Mouse (Mus musculus) MEL (cell line): ENCODE data around the gene Olfr1148. TPM values are rescaled to one million over a fixed set of nuclear protein-coding genes. Genes with fewer than 3 reads are reported as not detected.

Source experiments
- DNase-seq: peaks from one replicate; pipeline ENCODE4 v3.0.0; 2011; ENCODE audit warnings: low read depth, low spot score
- H3K27ac ChIP-seq: 2 replicates; pipeline ENCODE4 v1.5.1; 2012; ENCODE audit warnings: low read depth, mild to moderate bottlenecking, control low read depth, low read length, moderate library complexity; ENCODE audit not compliant: control insufficient read depth
- H3K27me3 ChIP-seq, 2 experiments: fragments of 150-350 bp in 1 of 2; sonication (generic) in 1 of 2; 2 replicates each; pipeline ENCODE4 v1.6.1; 2012; ENCODE audit warnings: low read length in 2 of 2, mild to moderate bottlenecking in 2 of 2, improper control_type of control experiment in 1 of 2, moderate library complexity in 1 of 2; ENCODE audit not compliant: insufficient read depth in 2 of 2, control insufficient read depth in 1 of 2
- H3K36me3 ChIP-seq, 2 experiments: 2 replicates each; pipeline ENCODE4 v1.6.1; 2012 to 2014; ENCODE audit warnings: low read length in 2 of 2, improper control_type of control experiment in 1 of 2, inconsistent platforms in 1 of 2, mild to moderate bottlenecking in 1 of 2; ENCODE audit not compliant: insufficient read depth in 2 of 2, control insufficient read depth in 1 of 2
- H3K4me1 ChIP-seq, 2 experiments: fragments of 150-350 bp in 1 of 2; sonication (generic) in 1 of 2; 2 replicates each; pipeline ENCODE4 v1.6.1; 2012; ENCODE audit warnings: low read length in 2 of 2, improper control_type of control experiment in 1 of 2, mild to moderate bottlenecking in 1 of 2; ENCODE audit not compliant: insufficient read depth in 2 of 2, control insufficient read depth in 1 of 2
- H3K4me3 ChIP-seq, 2 experiments: fragments of 150-350 bp in 1 of 2; sonication (generic) in 1 of 2; 2 replicates each; pipeline ENCODE4 v1.5.1; 2012; ENCODE audit warnings: low read depth in 2 of 2, low read length in 2 of 2, mild to moderate bottlenecking in 2 of 2, moderate library complexity in 2 of 2, control low read depth in 1 of 2, improper control_type of control experiment in 1 of 2; ENCODE audit not compliant: control insufficient read depth in 1 of 2, insufficient read depth in 1 of 2
- H3K79me2 ChIP-seq: 2 replicates; pipeline ENCODE4 v1.6.1; 2012; ENCODE audit warnings: mild to moderate bottlenecking, low read length, moderate library complexity; ENCODE audit not compliant: control insufficient read depth, poor library complexity, insufficient read depth
- H3K9ac ChIP-seq: 2 replicates; pipeline ENCODE4 v1.6.1; 2012; ENCODE audit warnings: low read depth, mild to moderate bottlenecking, control low read depth, low read length, moderate library complexity; ENCODE audit not compliant: control insufficient read depth, poor library complexity, severe bottlenecking
- H3K9me3 ChIP-seq: fragments of 150-350 bp; sonication (generic); replicated peaks from 2 replicates; pipeline ENCODE4 v1.6.1; 2012; ENCODE audit warnings: mild to moderate bottlenecking, low read length, improper control_type of control experiment, moderate library complexity; ENCODE audit not compliant: insufficient read depth
- CHD1 ChIP-seq: IDR thresholded peaks from 2 replicates; pipeline ENCODE4 v1.6.1; 2012; ENCODE audit warnings: low read depth, mild to moderate bottlenecking, inconsistent platforms, low read length, improper control_type of control experiment
- E2F4 ChIP-seq: IDR thresholded peaks from 2 replicates; pipeline ENCODE4 v1.6.1; 2011; ENCODE audit warnings: low read depth, low read length, improper control_type of control experiment, borderline replicate concordance
- ELF1 ChIP-seq: IDR thresholded peaks from 2 replicates; pipeline ENCODE4 v1.6.1; 2014; ENCODE audit warnings: low read depth, mild to moderate bottlenecking, inconsistent platforms, low read length, improper control_type of control experiment, moderate library complexity
- HCFC1 ChIP-seq: IDR thresholded peaks from 2 replicates; pipeline ENCODE4 v1.6.1; 2012; ENCODE audit warnings: low read depth, mild to moderate bottlenecking, inconsistent platforms, low read length, improper control_type of control experiment, moderate library complexity
- JUND ChIP-seq: IDR thresholded peaks from 2 replicates; pipeline ENCODE4 v1.6.1; 2011; ENCODE audit warnings: low read depth, mild to moderate bottlenecking, improper control_type of control experiment, low read length
- KAT2A ChIP-seq: conservative IDR thresholded peaks from 2 replicates; pipeline ENCODE4 v1.6.1; 2012; ENCODE audit warnings: low read depth, low read length, improper control_type of control experiment, inconsistent platforms
- MAFK ChIP-seq: IDR thresholded peaks from 2 replicates; pipeline ENCODE4 v1.6.1; 2011; ENCODE audit warnings: low read depth, mild to moderate bottlenecking, low read length, improper control_type of control experiment, borderline replicate concordance
- MAZ ChIP-seq: IDR thresholded peaks from 2 replicates; pipeline ENCODE4 v1.6.1; 2012; ENCODE audit warnings: low read depth, mild to moderate bottlenecking, inconsistent platforms, low read length, improper control_type of control experiment
- MXI1 ChIP-seq: IDR thresholded peaks from 2 replicates; pipeline ENCODE4 v1.6.1; 2011; ENCODE audit warnings: mild to moderate bottlenecking, low read depth, low read length, improper control_type of control experiment
- MYB ChIP-seq: IDR thresholded peaks from 2 replicates; pipeline ENCODE4 v1.6.1; 2011; ENCODE audit warnings: mild to moderate bottlenecking, low read depth, low read length, improper control_type of control experiment
- MYC ChIP-seq: IDR thresholded peaks from 2 replicates; pipeline ENCODE4 v1.6.1; 2011; ENCODE audit warnings: low read depth, mild to moderate bottlenecking, low read length, improper control_type of control experiment, moderate library complexity
- NELFE ChIP-seq: IDR thresholded peaks from 2 replicates; pipeline ENCODE4 v1.6.1; 2011; ENCODE audit warnings: low read depth, low read length, improper control_type of control experiment
- RCOR1 ChIP-seq: IDR thresholded peaks from 2 replicates; pipeline ENCODE4 v1.6.1; 2012; ENCODE audit warnings: low read depth, mild to moderate bottlenecking, inconsistent platforms, low read length, improper control_type of control experiment
- SIN3A ChIP-seq: IDR thresholded peaks from 2 replicates; pipeline ENCODE4 v1.6.1; 2012; ENCODE audit warnings: low read length, improper control_type of control experiment, inconsistent platforms
- SMC3 ChIP-seq: IDR thresholded peaks from 2 replicates; pipeline ENCODE4 v1.6.1; 2011; ENCODE audit warnings: low read depth, low read length, improper control_type of control experiment
- TAL1 ChIP-seq: IDR thresholded peaks from 2 replicates; pipeline ENCODE4 v1.6.1; 2012; ENCODE audit warnings: mild to moderate bottlenecking, inconsistent platforms, low read length, moderate library complexity, mixed read lengths
- USF1 ChIP-seq: IDR thresholded peaks from 2 replicates; pipeline ENCODE4 v1.6.1; 2014; ENCODE audit warnings: low read depth, mild to moderate bottlenecking, inconsistent platforms, low read length, improper control_type of control experiment, moderate library complexity
- ZKSCAN1 ChIP-seq: IDR thresholded peaks from 2 replicates; pipeline ENCODE4 v1.6.1; 2012; ENCODE audit warnings: low read depth, mild to moderate bottlenecking, inconsistent platforms, low read length, improper control_type of control experiment, moderate library complexity
- ZMIZ1 ChIP-seq: IDR thresholded peaks from 2 replicates; pipeline ENCODE4 v1.6.1; 2012; ENCODE audit warnings: low read depth, mild to moderate bottlenecking, inconsistent platforms, low read length, improper control_type of control experiment, moderate library complexity
- ZNF384 ChIP-seq: IDR thresholded peaks from 2 replicates; pipeline ENCODE4 v1.6.1; 2012; ENCODE audit warnings: low read depth, mild to moderate bottlenecking, inconsistent platforms, low read length, improper control_type of control experiment
- polyA plus RNA-seq, 2 experiments: library from polyadenylated mRNA; stranded (reverse) in 1 of 2; unstranded in 1 of 2; fragments of >175 nt in 1 of 2; fragments of >200 nt in 1 of 2; gene quantifications; 2 replicates each; pipeline versions ENCODE4 v1.2.1 to v1.2.4; 2012; ENCODE audit warnings: low replicate concordance in 2 of 2, low read depth in 1 of 2; ENCODE audit not compliant: insufficient read length in 2 of 2, insufficient read depth in 1 of 2, missing spikeins in 1 of 2
- total RNA-seq: library from RNA; depleted of rRNA; stranded (reverse); fragments of 300-350 nt; gene quantifications from 2 replicates; pipeline ENCODE4 v1.2.3, GENCODE M21; 2012; rRNA removed

Olfr1148 gene
- total and polyA plus RNA-seq, 3 experiments = not detected

- Histone ChIP-seq H3K9ac (no peak within 1 kb of the TSS), H3K27ac (no peak within 1 kb of the TSS), H3K27me3 (no peaks in the 10 kb centered on the region), H3K79me2 (no peaks in the 10 kb centered on the region), H3K4me3 (no peak within 1 kb of the TSS), H3K36me3 (no peaks in the 10 kb centered on the region), H3K9me3 (no peaks in the 10 kb centered on the region), H3K4me1 (no peaks in the 10 kb centered on the region)
- TF ChIP-seq HCFC1 = no peak
- no peak for DNase-seq
Observed at GRCm38 (mm10) chr2:87855562-87855961, 25.2 kb downstream of the Olfr1148 start, which contains the start of gene Olfr1151. Olfr1151 (plus strand) TSS chr2:87855862.

- Histone ChIP-seq H3K9me3 (no peaks in the 10 kb centered on the region), H3K27me3 (no peaks in the 10 kb centered on the region), H3K36me3 (no peaks in the 10 kb centered on the region), H3K4me3 (no peak within 1 kb of the TSS), H3K9ac (no peak within 1 kb of the TSS), H3K27ac (no peak within 1 kb of the TSS), H3K79me2 (no peaks in the 10 kb centered on the region), H3K4me1 (no peaks in the 10 kb centered on the region)
- DNase-seq = no peak
- TF ChIP-seq MYC = no peak
- TF ChIP-seq KAT2A = no peak
- TF ChIP-seq ZNF384 = no peak
- TF ChIP-seq ZKSCAN1 = no peak
- no peak for TF ChIP-seq ELF1
- TF ChIP-seq MAZ = no peak
- no peak for TF ChIP-seq TAL1
- no peak for TF ChIP-seq MAFK
- TF ChIP-seq NELFE = no peak
- no peak for TF ChIP-seq CHD1
- no peak for TF ChIP-seq JUND
- no peak for TF ChIP-seq SMC3
- no peak for TF ChIP-seq MYB
- no peak for TF ChIP-seq USF1
- no peak for TF ChIP-seq SIN3A
- TF ChIP-seq ZMIZ1 = no peak
- TF ChIP-seq E2F4 = no peak
- no peak for TF ChIP-seq MXI1
- TF ChIP-seq RCOR1 = no peak
Observed at GRCm38 (mm10) chr2:87866192-87866591, 35.9 kb downstream of the Olfr1148 start, which contains the start of gene Olfr1152. Olfr1152 (plus strand) TSS chr2:87866492.

Other genes with a start within 250 kb of the Olfr1148 start
- gene Olfr1130, start 224.3 kb upstream of the Olfr1148 start, total RNA-seq = not detected in 2 replicates
- gene Olfr1130, start 224.3 kb upstream of the Olfr1148 start, polyA plus RNA-seq = not detected
- not detected in 2 replicates for gene Olfr1131, start 203.4 kb upstream of the Olfr1148 start, total RNA-seq
- not detected for gene Olfr1131, start 203.4 kb upstream of the Olfr1148 start, polyA plus RNA-seq
- gene Olfr1132, start 193.0 kb upstream of the Olfr1148 start, total RNA-seq = not detected in 2 replicates
- gene Olfr1132, start 193.0 kb upstream of the Olfr1148 start, polyA plus RNA-seq = not detected
- not detected in 2 replicates for gene Olfr1133, start 183.2 kb upstream of the Olfr1148 start, total RNA-seq
- not detected for gene Olfr1133, start 183.2 kb upstream of the Olfr1148 start, polyA plus RNA-seq
- not detected in 2 replicates for gene Olfr1134, start 172.1 kb upstream of the Olfr1148 start, total RNA-seq
- gene Olfr1134, start 172.1 kb upstream of the Olfr1148 start, polyA plus RNA-seq = not detected
- gene Olfr1135, start 156.9 kb upstream of the Olfr1148 start, total RNA-seq = not detected in 2 replicates
- gene Olfr1135, start 156.9 kb upstream of the Olfr1148 start, polyA plus RNA-seq = not detected
- gene Olfr1136, start 136.6 kb upstream of the Olfr1148 start, total RNA-seq = not detected in 2 replicates
- gene Olfr1136, start 136.6 kb upstream of the Olfr1148 start, polyA plus RNA-seq = not detected
- gene Olfr1137, start 117.4 kb upstream of the Olfr1148 start, total RNA-seq = not detected in 2 replicates
- not detected for gene Olfr1137, start 117.4 kb upstream of the Olfr1148 start, polyA plus RNA-seq
- not detected in 2 replicates for gene Olfr1138, start 90.6 kb upstream of the Olfr1148 start, total RNA-seq
- gene Olfr1138, start 90.6 kb upstream of the Olfr1148 start, polyA plus RNA-seq = not detected
- not detected in 2 replicates for gene Olfr1140, start 86.8 kb upstream of the Olfr1148 start, total RNA-seq
- not detected for gene Olfr1140, start 86.8 kb upstream of the Olfr1148 start, polyA plus RNA-seq
- not detected in 2 replicates for gene Olfr1141, start 76.5 kb upstream of the Olfr1148 start, total RNA-seq
- gene Olfr1141, start 76.5 kb upstream of the Olfr1148 start, polyA plus RNA-seq = not detected
- gene Olfr152, start 51.0 kb upstream of the Olfr1148 start, total RNA-seq = not detected in 2 replicates
- gene Olfr152, start 51.0 kb upstream of the Olfr1148 start, polyA plus RNA-seq = not detected
- not detected in 2 replicates for gene Olfr1143, start 29.9 kb upstream of the Olfr1148 start, total RNA-seq
- gene Olfr1143, start 29.9 kb upstream of the Olfr1148 start, polyA plus RNA-seq = not detected
- not detected in 2 replicates for gene Olfr1145, start 20.7 kb upstream of the Olfr1148 start, total RNA-seq
- not detected for gene Olfr1145, start 20.7 kb upstream of the Olfr1148 start, polyA plus RNA-seq
- not detected in 2 replicates for gene Olfr1150-ps1, start 13.5 kb downstream of the Olfr1148 start, total RNA-seq
- not detected for gene Olfr1150-ps1, start 13.5 kb downstream of the Olfr1148 start, polyA plus RNA-seq
- gene Olfr1151, start 25.3 kb downstream of the Olfr1148 start, total RNA-seq = not detected in 2 replicates
- gene Olfr1151, start 25.3 kb downstream of the Olfr1148 start, polyA plus RNA-seq = not detected
- not detected in 2 replicates for gene Olfr1152, start 36.0 kb downstream of the Olfr1148 start, total RNA-seq
- gene Olfr1152, start 36.0 kb downstream of the Olfr1148 start, polyA plus RNA-seq = under 1 TPM in 1 of 2 experiments, not detected in 1; 0.01 TPM
- not detected in 2 replicates for gene Olfr1153, start 64.4 kb downstream of the Olfr1148 start, total RNA-seq
- not detected for gene Olfr1153, start 64.4 kb downstream of the Olfr1148 start, polyA plus RNA-seq
- gene Olfr1154, start 74.6 kb downstream of the Olfr1148 start, total RNA-seq = not detected in 2 replicates
- not detected for gene Olfr1154, start 74.6 kb downstream of the Olfr1148 start, polyA plus RNA-seq
- not detected in 2 replicates for gene Olfr1155, start 114.6 kb downstream of the Olfr1148 start, total RNA-seq
- not detected for gene Olfr1155, start 114.6 kb downstream of the Olfr1148 start, polyA plus RNA-seq
- not detected in 2 replicates for gene Olfr1156, start 122.6 kb downstream of the Olfr1148 start, total RNA-seq
- under 1 TPM in 1 of 2 experiments, not detected in 1; 0.03 TPM for gene Olfr1156, start 122.6 kb downstream of the Olfr1148 start, polyA plus RNA-seq
- gene Olfr1157, start 137.8 kb downstream of the Olfr1148 start, total RNA-seq = not detected in 2 replicates
- gene Olfr1157, start 137.8 kb downstream of the Olfr1148 start, polyA plus RNA-seq = not detected
- gene Olfr74, start 144.1 kb downstream of the Olfr1148 start, total RNA-seq = not detected in 2 replicates
- not detected for gene Olfr74, start 144.1 kb downstream of the Olfr1148 start, polyA plus RNA-seq
- gene Olfr1158, start 159.6 kb downstream of the Olfr1148 start, total RNA-seq = not detected in 2 replicates
- not detected for gene Olfr1158, start 159.6 kb downstream of the Olfr1148 start, polyA plus RNA-seq
- gene Olfr1160, start 177.7 kb downstream of the Olfr1148 start, total RNA-seq = not detected in 2 replicates
- gene Olfr1160, start 177.7 kb downstream of the Olfr1148 start, polyA plus RNA-seq = not detected
- not detected in 2 replicates for gene Olfr1161, start 192.2 kb downstream of the Olfr1148 start, total RNA-seq
- not detected for gene Olfr1161, start 192.2 kb downstream of the Olfr1148 start, polyA plus RNA-seq
- gene Olfr73, start 207.2 kb downstream of the Olfr1148 start, total RNA-seq = not detected in 2 replicates
- gene Olfr73, start 207.2 kb downstream of the Olfr1148 start, polyA plus RNA-seq = not detected
- not detected in 2 replicates for gene Olfr1162, start 220.6 kb downstream of the Olfr1148 start, total RNA-seq
- gene Olfr1162, start 220.6 kb downstream of the Olfr1148 start, polyA plus RNA-seq = not detected
- gene Olfr1163, start 241.3 kb downstream of the Olfr1148 start, total RNA-seq = not detected in 2 replicates
- not detected for gene Olfr1163, start 241.3 kb downstream of the Olfr1148 start, polyA plus RNA-seq